Mouse (Mus musculus): Measurements from ENCODE around the gene Rtbdn. TPM values are rescaled to one million over a fixed set of nuclear protein-coding genes. Genes with fewer than 3 reads are reported as not detected.

The Rtbdn gene
- polyA plus RNA-seq, 1 experiment from 2014 or later: 0.52 TPM

GRCm38 (mm10) chr8:84984294-84985048 lies 37.7 kb downstream of the Rtbdn start:
- peaks cover 22% of the 10 kb centered on the region; the same call in 1 of the 2 replicates for H3K27me3 ChIP-seq
- no peaks in the 10 kb centered on the region for H3K9me3 ChIP-seq
- 0 out of 2 replicates have a peak overlapping the region, but pooled peaks have one; percentile 52 for H3K4me3 ChIP-seq
- 0 out of 2 replicates have a peak overlapping the region, but pooled peaks have one; percentile 58 for H3K9ac ChIP-seq
- 6% methylated on average over 16 of the region's 16 CpGs for WGBS
- no peaks in the 10 kb centered on the region for H3K36me3 ChIP-seq
- H3K4me1 ChIP-seq: peaks cover 50% of the 10 kb centered on the region
- H3K27ac ChIP-seq: 0 out of 2 replicates have a peak overlapping the region, but pooled peaks have one; percentile 41
- peak overlapping the region; percentile 98 for H3K4me2 ChIP-seq (replicated peaks)
- ATAC-seq (ENCODE audit: insufficient number of reproducible peaks, insufficient read depth, low FRiP score, low TSS enrichment): no peak

GRCm38 (mm10) chr8:84985049-84985683 lies 38.4 kb downstream of the Rtbdn start:
- under 1% methylated on average over 23 of the region's 23 CpGs for WGBS
- Histone ChIP-seq H3K4me1 (peaks cover 44% of the 10 kb centered on the region), H3K27ac (0 out of 2 replicates have a peak overlapping the region, but pooled peaks have one; percentile 50), H3K9ac (peak overlapping the region; percentile 58), H3K36me3 (no peaks in the 10 kb centered on the region), H3K4me3 (peak overlapping the region; percentile 52), H3K9me3 (no peaks in the 10 kb centered on the region), H3K27me3 (peaks cover 18% of the 10 kb centered on the region; the same call in 1 of the 2 replicates), H3K4me2 (replicated peaks) (peak overlapping the region; percentile 98)
- ATAC-seq (ENCODE audit: insufficient number of reproducible peaks, insufficient read depth, low FRiP score, low TSS enrichment): no peak

GRCm38 (mm10) chr8:84985684-84986378 lies 39.0 kb downstream of the Rtbdn start:
- H3K27ac ChIP-seq: peak overlapping the region; percentile 50
- no peak for ATAC-seq (ENCODE audit: insufficient number of reproducible peaks, insufficient read depth, low FRiP score, low TSS enrichment)
- peak overlapping the region; percentile 98 for H3K4me2 ChIP-seq (replicated peaks)
- H3K27me3 ChIP-seq: peaks cover 14% of the 10 kb centered on the region; the same call in 1 of the 2 replicates
- 1% methylated on average over 51 of the region's 53 CpGs for WGBS
- H3K4me1 ChIP-seq: peaks cover 39% of the 10 kb centered on the region
- H3K4me3 ChIP-seq: peak overlapping the region; percentile 52
- no peaks in the 10 kb centered on the region for H3K36me3 ChIP-seq
- H3K9me3 ChIP-seq: no peaks in the 10 kb centered on the region
- H3K9ac ChIP-seq: peak overlapping the region; percentile 58

- peaks cover 40% of the 10 kb centered on the region for H3K4me1 ChIP-seq
- peak overlapping the region; percentile 52 for H3K4me3 ChIP-seq
- H3K27me3 ChIP-seq: peaks cover 14% of the 10 kb centered on the region; the same call in 1 of the 2 replicates
- 30% methylated on average over 8 of the region's 8 CpGs for WGBS
- peak overlapping the region; percentile 98 for H3K4me2 ChIP-seq (replicated peaks)
- no peak overlapping the region for H3K9ac ChIP-seq
- no peaks in the 10 kb centered on the region for H3K9me3 ChIP-seq
- no peak for ATAC-seq (ENCODE audit: insufficient number of reproducible peaks, insufficient read depth, low FRiP score, low TSS enrichment)
- H3K36me3 ChIP-seq: no peaks in the 10 kb centered on the region
- peak overlapping the region; percentile 50 for H3K27ac ChIP-seq
These were observed 39.7 kb downstream of the Rtbdn start for GRCm38 (mm10) chr8:84986379-84986945.

- Histone ChIP-seq H3K4me2 (replicated peaks) (no peak overlapping the region), H3K9ac (no peak overlapping the region), H3K4me1 (peaks cover 36% of the 10 kb centered on the region), H3K27me3 (peaks cover 14% of the 10 kb centered on the region; the same call in 1 of the 2 replicates), H3K9me3 (no peaks in the 10 kb centered on the region), H3K4me3 (no peak overlapping the region), H3K27ac (no peak overlapping the region), H3K36me3 (no peaks in the 10 kb centered on the region)
- ATAC-seq (ENCODE audit: insufficient number of reproducible peaks, insufficient read depth, low FRiP score, low TSS enrichment): no peak
- 82% methylated on average over 5 of the region's 5 CpGs for WGBS
These were observed 40.6 kb downstream of the Rtbdn start for GRCm38 (mm10) chr8:84987388-84987787.

GRCm38 (mm10) chr8:84987903-84988302 lies 41.1 kb downstream of the Rtbdn start:
- H3K4me1 ChIP-seq: peaks cover 36% of the 10 kb centered on the region
- H3K4me2 ChIP-seq (replicated peaks): no peak overlapping the region
- H3K4me3 ChIP-seq: no peak overlapping the region
- peaks cover 14% of the 10 kb centered on the region; the same call in 1 of the 2 replicates for H3K27me3 ChIP-seq
- H3K36me3 ChIP-seq: no peaks in the 10 kb centered on the region
- no peak overlapping the region for H3K9ac ChIP-seq
- ATAC-seq (ENCODE audit: insufficient number of reproducible peaks, insufficient read depth, low FRiP score, low TSS enrichment): no peak
- WGBS: 78% methylated on average over 2 of the region's 2 CpGs
- H3K9me3 ChIP-seq: no peaks in the 10 kb centered on the region
- no peak overlapping the region for H3K27ac ChIP-seq

GRCm38 (mm10) chr8:84989311-84989731 lies 42.5 kb downstream of the Rtbdn start:
- peak overlapping the region; percentile 87 for H3K4me2 ChIP-seq (replicated peaks)
- H3K36me3 ChIP-seq: no peaks in the 10 kb centered on the region
- H3K9ac ChIP-seq: no peak overlapping the region
- no peaks in the 10 kb centered on the region for H3K9me3 ChIP-seq
- ATAC-seq (ENCODE audit: insufficient number of reproducible peaks, insufficient read depth, low FRiP score, low TSS enrichment): no peak
- H3K4me3 ChIP-seq: peak overlapping the region; percentile 56; the same call in 1 of the 2 replicates
- H3K27ac ChIP-seq: no peak overlapping the region
- peaks cover 32% of the 10 kb centered on the region for H3K4me1 ChIP-seq
- 7% methylated on average over 15 of the region's 15 CpGs for WGBS
- H3K27me3 ChIP-seq: peaks cover 11% of the 10 kb centered on the region; the same call in 1 of the 2 replicates

GRCm38 (mm10) chr8:84989810-84990209 lies 43.0 kb downstream of the Rtbdn start:
- H3K4me2 ChIP-seq (replicated peaks): peak overlapping the region; percentile 87
- peaks cover 13% of the 10 kb centered on the region; the same call in 1 of the 2 replicates for H3K27me3 ChIP-seq
- no peaks in the 10 kb centered on the region for H3K36me3 ChIP-seq
- peak; percentile 66 for ATAC-seq (ENCODE audit: insufficient number of reproducible peaks, insufficient read depth, low FRiP score, low TSS enrichment)
- under 1% methylated on average over 15 of the region's 15 CpGs for WGBS
- peak overlapping the region; percentile 30; the same call in 1 of the 2 replicates for H3K27ac ChIP-seq
- peak overlapping the region; percentile 56 for H3K4me3 ChIP-seq
- H3K9ac ChIP-seq: peak overlapping the region; percentile 59
- no peaks in the 10 kb centered on the region for H3K9me3 ChIP-seq
- peaks cover 28% of the 10 kb centered on the region for H3K4me1 ChIP-seq

GRCm38 (mm10) chr8:84990349-84990748 lies 43.6 kb downstream of the Rtbdn start, which contains the start of gene Hook2:
Gene Hook2 (plus strand): TSS chr8:84990603.
- H3K27ac ChIP-seq: peak within 1 kb of the TSS; percentile 36; the same call in 1 of the 2 replicates
- under 1% methylated on average over 28 of the region's 28 CpGs for WGBS
- H3K4me3 ChIP-seq: peak within 1 kb of the TSS; percentile 56
- peak within 1 kb of the TSS; percentile 66 for H3K9ac ChIP-seq
- H3K36me3 ChIP-seq: no peaks in the 10 kb centered on the region
- peaks cover 17% of the 10 kb centered on the region; the same call in 1 of the 2 replicates for H3K27me3 ChIP-seq
- H3K4me1 ChIP-seq: peaks cover 22% of the 10 kb centered on the region
- ATAC-seq (ENCODE audit: insufficient number of reproducible peaks, insufficient read depth, low FRiP score, low TSS enrichment): peak; percentile 89
- no peaks in the 10 kb centered on the region for H3K9me3 ChIP-seq
- H3K4me2 ChIP-seq (replicated peaks): peak within 1 kb of the TSS; percentile 87

- Histone ChIP-seq H3K4me1 (peaks cover 17% of the 10 kb centered on the region), H3K27ac (peak overlapping the region; percentile 36; the same call in 1 of the 2 replicates), H3K4me3 (peak overlapping the region; percentile 56), H3K9me3 (no peaks in the 10 kb centered on the region), H3K4me2 (replicated peaks) (peak overlapping the region; percentile 87), H3K36me3 (no peaks in the 10 kb centered on the region), H3K9ac (peak overlapping the region; percentile 66), H3K27me3 (peaks cover 18% of the 10 kb centered on the region)
- WGBS: 3% methylated on average over 15 of the region's 15 CpGs
- peak; percentile 29 for ATAC-seq (ENCODE audit: insufficient number of reproducible peaks, insufficient read depth, low FRiP score, low TSS enrichment)
These were observed 44.0 kb downstream of the Rtbdn start for GRCm38 (mm10) chr8:84990836-84991235.

GRCm38 (mm10) chr8:84994375-84994774 lies 47.6 kb downstream of the Rtbdn start:
- Histone ChIP-seq H3K36me3 (no peaks in the 10 kb centered on the region), H3K9ac (no peak overlapping the region), H3K4me2 (replicated peaks) (no peak overlapping the region), H3K4me1 (peaks cover 15% of the 10 kb centered on the region), H3K4me3 (no peak overlapping the region), H3K27ac (no peak overlapping the region), H3K9me3 (no peaks in the 10 kb centered on the region), H3K27me3 (peaks cover 22% of the 10 kb centered on the region)
- ATAC-seq (ENCODE audit: insufficient number of reproducible peaks, insufficient read depth, low FRiP score, low TSS enrichment): no peak
- 90% methylated on average over 9 of the region's 9 CpGs for WGBS

All from embryonic facial prominence, embryonic 12.5 days (tissue).